Mouse (Mus musculus): ENCODE results near the gene Nectin1. TPM values are rescaled to one million over a fixed set of nuclear protein-coding genes. Genes with fewer than 3 reads are reported as not detected.

Gene Nectin1
- polyA plus RNA-seq, 1 experiment: 13.1 TPM

- Histone ChIP-seq H3K27ac (ENCODE audit: insufficient read depth, low read length) (no peak overlapping the region), H3K4me1 (ENCODE audit: control insufficient read depth, insufficient read depth, low read length) (no peaks in the 10 kb centered on the region), H3K9me3 (replicated peaks; ENCODE audit: control insufficient read depth, insufficient read depth, low read length, poor library complexity, severe bottlenecking) (no peaks in the 10 kb centered on the region), H3K9ac (ENCODE audit: low read depth, poor library complexity, severe bottlenecking) (no peak overlapping the region), H3K4me3 (ENCODE audit: low read depth, low read length) (no peak overlapping the region), H3K27me3 (ENCODE audit: control insufficient read depth, insufficient read depth, low read length, poor library complexity, severe bottlenecking) (no peaks in the 10 kb centered on the region), H3K36me3 (ENCODE audit: control insufficient read depth, insufficient read depth, low read length, poor library complexity, severe bottlenecking) (no peaks in the 10 kb centered on the region)
- no peak for TF ChIP-seq EP300 (IDR thresholded peaks at IDR 0.05; ENCODE audit: insufficient read depth, low read depth, low read length)
- no peak for TF ChIP-seq CTCF (IDR thresholded peaks at IDR 0.05; ENCODE audit: low read depth, low read length)
- TF ChIP-seq POLR2A (IDR thresholded peaks at IDR 0.05; ENCODE audit: insufficient read depth, low read length): no peak
Measured at GRCm38 (mm10) chr9:43755464-43755863, 11.7 kb downstream of the Nectin1 start.

- Histone ChIP-seq H3K4me1 (ENCODE audit: control insufficient read depth, insufficient read depth, low read length) (no peaks in the 10 kb centered on the region), H3K27ac (ENCODE audit: insufficient read depth, low read length) (no peak overlapping the region), H3K9ac (ENCODE audit: low read depth, poor library complexity, severe bottlenecking) (no peak overlapping the region), H3K36me3 (ENCODE audit: control insufficient read depth, insufficient read depth, low read length, poor library complexity, severe bottlenecking) (no peaks in the 10 kb centered on the region), H3K4me3 (ENCODE audit: low read depth, low read length) (no peak overlapping the region), H3K9me3 (replicated peaks; ENCODE audit: control insufficient read depth, insufficient read depth, low read length, poor library complexity, severe bottlenecking) (no peaks in the 10 kb centered on the region), H3K27me3 (ENCODE audit: control insufficient read depth, insufficient read depth, low read length, poor library complexity, severe bottlenecking) (no peaks in the 10 kb centered on the region)
- no peak for TF ChIP-seq POLR2A (IDR thresholded peaks at IDR 0.05; ENCODE audit: insufficient read depth, low read length)
- TF ChIP-seq EP300 (IDR thresholded peaks at IDR 0.05; ENCODE audit: insufficient read depth, low read depth, low read length): no peak
- no peak for TF ChIP-seq CTCF (IDR thresholded peaks at IDR 0.05; ENCODE audit: low read depth, low read length)
Measured at GRCm38 (mm10) chr9:43755928-43756327, 12.1 kb downstream of the Nectin1 start.

- TF ChIP-seq POLR2A (IDR thresholded peaks at IDR 0.05; ENCODE audit: insufficient read depth, low read length): no peak
- TF ChIP-seq EP300 (IDR thresholded peaks at IDR 0.05; ENCODE audit: insufficient read depth, low read depth, low read length): no peak
- TF ChIP-seq CTCF (IDR thresholded peaks at IDR 0.05; ENCODE audit: low read depth, low read length): no peak
- H3K9ac ChIP-seq (ENCODE audit: low read depth, poor library complexity, severe bottlenecking): no peak overlapping the region
- H3K36me3 ChIP-seq (ENCODE audit: control insufficient read depth, insufficient read depth, low read length, poor library complexity, severe bottlenecking): no peaks in the 10 kb centered on the region
- no peaks in the 10 kb centered on the region for H3K4me1 ChIP-seq (ENCODE audit: control insufficient read depth, insufficient read depth, low read length)
- H3K4me3 ChIP-seq (ENCODE audit: low read depth, low read length): no peak overlapping the region
- no peak overlapping the region for H3K27ac ChIP-seq (ENCODE audit: insufficient read depth, low read length)
- no peaks in the 10 kb centered on the region for H3K27me3 ChIP-seq (ENCODE audit: control insufficient read depth, insufficient read depth, low read length, poor library complexity, severe bottlenecking)
- no peaks in the 10 kb centered on the region for H3K9me3 ChIP-seq (replicated peaks; ENCODE audit: control insufficient read depth, insufficient read depth, low read length, poor library complexity, severe bottlenecking)
Measured at GRCm38 (mm10) chr9:43757225-43757624, 13.4 kb downstream of the Nectin1 start.

- Histone ChIP-seq H3K9me3 (replicated peaks; ENCODE audit: control insufficient read depth, insufficient read depth, low read length, poor library complexity, severe bottlenecking) (no peaks in the 10 kb centered on the region), H3K4me3 (ENCODE audit: low read depth, low read length) (no peak overlapping the region), H3K36me3 (ENCODE audit: control insufficient read depth, insufficient read depth, low read length, poor library complexity, severe bottlenecking) (no peaks in the 10 kb centered on the region), H3K27ac (ENCODE audit: insufficient read depth, low read length) (no peak overlapping the region), H3K9ac (ENCODE audit: low read depth, poor library complexity, severe bottlenecking) (no peak overlapping the region), H3K4me1 (ENCODE audit: control insufficient read depth, insufficient read depth, low read length) (no peaks in the 10 kb centered on the region), H3K27me3 (ENCODE audit: control insufficient read depth, insufficient read depth, low read length, poor library complexity, severe bottlenecking) (no peaks in the 10 kb centered on the region)
- TF ChIP-seq POLR2A (IDR thresholded peaks at IDR 0.05; ENCODE audit: insufficient read depth, low read length): no peak
- TF ChIP-seq CTCF (IDR thresholded peaks at IDR 0.05; ENCODE audit: low read depth, low read length): no peak
- TF ChIP-seq EP300 (IDR thresholded peaks at IDR 0.05; ENCODE audit: insufficient read depth, low read depth, low read length): no peak
Measured at GRCm38 (mm10) chr9:43757972-43758965, 14.5 kb downstream of the Nectin1 start.

- H3K27me3 ChIP-seq (ENCODE audit: control insufficient read depth, insufficient read depth, low read length, poor library complexity, severe bottlenecking): no peaks in the 10 kb centered on the region
- no peak overlapping the region for H3K9ac ChIP-seq (ENCODE audit: low read depth, poor library complexity, severe bottlenecking)
- H3K9me3 ChIP-seq (replicated peaks; ENCODE audit: control insufficient read depth, insufficient read depth, low read length, poor library complexity, severe bottlenecking): no peaks in the 10 kb centered on the region
- no peaks in the 10 kb centered on the region for H3K36me3 ChIP-seq (ENCODE audit: control insufficient read depth, insufficient read depth, low read length, poor library complexity, severe bottlenecking)
- H3K27ac ChIP-seq (ENCODE audit: insufficient read depth, low read length): no peak overlapping the region
- TF ChIP-seq POLR2A (IDR thresholded peaks at IDR 0.05; ENCODE audit: insufficient read depth, low read length) (no peak), EP300 (IDR thresholded peaks at IDR 0.05; ENCODE audit: insufficient read depth, low read depth, low read length) (no peak), CTCF (IDR thresholded peaks at IDR 0.05; ENCODE audit: low read depth, low read length) (no peak)
- peaks cover 1% of the 10 kb centered on the region for H3K4me1 ChIP-seq (ENCODE audit: control insufficient read depth, insufficient read depth, low read length)
- H3K4me3 ChIP-seq (ENCODE audit: low read depth, low read length): no peak overlapping the region
Measured at GRCm38 (mm10) chr9:43760078-43760477, 16.3 kb downstream of the Nectin1 start.

Measured in ES-Bruce4 (cell line).